Mouse (Mus musculus) lung, postnatal 0 days (tissue): ENCODE measurements at regions not wholly inside any gene's neighbourhood (a gene's known extent, or its start where the extent isn't known, plus 50 kb on each side); places are given as distances from the start of the nearest gene placed in this dataset.
A peak's percentile ranks its signal among the peaks of the same experiment; 100 is the strongest.

Source experiments
- ATAC-seq: fragments of 200-750 bp; cut with Nextera tagmentation; 2 replicates; pipeline ENCODE4 v1.8.0; 2017; ENCODE audit warnings: moderate library complexity
- DNase-seq: peaks from one replicate; pipeline ENCODE4 v3.0.0-alpha.2; 2016; ENCODE audit warnings: low spot score
- H3K27ac ChIP-seq: fragments of 300-500 bp; sonication (generic); 2 replicates; pipeline ENCODE4 v1.5.1; 2014; ENCODE audit warnings: antibody characterized with exemption, mild to moderate bottlenecking, low read length, mixed read lengths
- H3K27me3 ChIP-seq: fragments of 300-500 bp; sonication (generic); replicated peaks from 2 replicates; pipeline ENCODE4 v1.6.1; 2014; ENCODE audit warnings: low read length, mixed read lengths; ENCODE audit not compliant: insufficient read depth
- H3K36me3 ChIP-seq: fragments of 300-500 bp; sonication (generic); 2 replicates; pipeline ENCODE4 v1.6.1; 2014; ENCODE audit warnings: low read length, mixed read lengths; ENCODE audit not compliant: insufficient read depth
- H3K4me1 ChIP-seq: fragments of 300-500 bp; sonication (generic); 2 replicates; pipeline ENCODE4 v1.6.1; 2014; ENCODE audit warnings: antibody characterized with exemption, low read depth, low read length, mixed read lengths; ENCODE audit not compliant: insufficient read depth
- H3K4me2 ChIP-seq: fragments of 300-500 bp; sonication (generic); replicated peaks from 2 replicates; pipeline ENCODE4 v1.6.1; 2014; ENCODE audit warnings: low read depth, mild to moderate bottlenecking, low read length, moderate library complexity, mixed read lengths
- H3K4me3 ChIP-seq: fragments of 300-500 bp; sonication (generic); 2 replicates; pipeline ENCODE4 v1.5.1; 2014; ENCODE audit warnings: low read depth, low read length
- H3K9ac ChIP-seq: fragments of 300-500 bp; sonication (generic); replicated peaks from 2 replicates; pipeline ENCODE4 v1.6.1; 2014; ENCODE audit warnings: low read depth, mild to moderate bottlenecking
- H3K9me3 ChIP-seq: fragments of 300-500 bp; sonication (generic); 2 replicates; pipeline ENCODE4 v1.6.1; 2016; ENCODE audit warnings: low read length, mixed read lengths
- CTCF ChIP-seq: IDR thresholded peaks from 2 replicates; pipeline ENCODE4 v1.5.1; 2016; ENCODE audit warnings: antibody characterized with exemption, mild to moderate bottlenecking
- EP300 ChIP-seq: IDR thresholded peaks from 2 replicates; pipeline ENCODE4 v1.6.1; 2016; ENCODE audit warnings: antibody characterized with exemption, mild to moderate bottlenecking, control low read depth
- WGBS: fragments of 180-500 bp; shearing (Covaris S2); extraction: QIAGEN DNeasy Blood & Tissue Kit; methylation state at CpG from one replicate; pipeline ENCODE4 v1.1.7; 2014; 5-methylcytosine and 5-hydroxymethylcytosine counted together

- Histone ChIP-seq H3K27ac (no peak overlapping the region), H3K9ac (no peak overlapping the region), H3K4me1 (no peaks in the 10 kb centered on the region; the same call in 1 of the 2 replicates), H3K4me3 (no peak overlapping the region), H3K36me3 (no peaks in the 10 kb centered on the region), H3K9me3 (no peaks in the 10 kb centered on the region), H3K27me3 (no peaks in the 10 kb centered on the region), H3K4me2 (no peak overlapping the region)
- DNase-seq (peak; percentile 28), ATAC-seq (no peak)
- TF ChIP-seq CTCF (no peak), EP300 (no peak)
- 10% methylated on average over 5 of the region's 5 CpGs for WGBS
Measured at GRCm38 (mm10) chr10:98741398-98741797, 172.8 kb upstream of the Atp2b1 start.

- Histone ChIP-seq H3K27me3 (no peaks in the 10 kb centered on the region), H3K4me3 (no peak overlapping the region), H3K4me1 (no peaks in the 10 kb centered on the region; the same call in 1 of the 2 replicates), H3K9me3 (no peaks in the 10 kb centered on the region), H3K36me3 (no peaks in the 10 kb centered on the region), H3K27ac (no peak overlapping the region), H3K9ac (no peak overlapping the region), H3K4me2 (no peak overlapping the region)
- TF ChIP-seq CTCF: no peak
- TF ChIP-seq EP300: no peak
- WGBS: 60% methylated on average over 16 of the region's 16 CpGs
- ATAC-seq (no peak), DNase-seq (no peak)
Measured at GRCm38 (mm10) chr10:98742822-98743605, 171.2 kb upstream of the Atp2b1 start.

- no peak for TF ChIP-seq CTCF
- TF ChIP-seq EP300: peak; percentile 50; the same call in 1 of the 2 replicates
- peak; percentile 85 for DNase-seq
- Histone ChIP-seq H3K4me2 (no peak overlapping the region), H3K4me3 (no peak overlapping the region), H3K36me3 (no peaks in the 10 kb centered on the region), H3K9me3 (no peaks in the 10 kb centered on the region), H3K4me1 (no peaks in the 10 kb centered on the region; the same call in 1 of the 2 replicates), H3K9ac (no peak overlapping the region), H3K27me3 (no peaks in the 10 kb centered on the region), H3K27ac (no peak overlapping the region)
- peak; percentile 73 for ATAC-seq
- 22% methylated on average over 6 of the region's 6 CpGs for WGBS
Measured at GRCm38 (mm10) chr10:98744246-98744645, 170.0 kb upstream of the Atp2b1 start.

- TF ChIP-seq EP300 (no peak), CTCF (no peak)
- H3K4me3 ChIP-seq: no peak overlapping the region
- 49% methylated on average over 6 of the region's 6 CpGs for WGBS
- no peak overlapping the region for H3K4me2 ChIP-seq
- no peak for ATAC-seq
- H3K9me3 ChIP-seq: no peaks in the 10 kb centered on the region
- H3K36me3 ChIP-seq: no peaks in the 10 kb centered on the region
- H3K27me3 ChIP-seq: no peaks in the 10 kb centered on the region
- H3K4me1 ChIP-seq: no peaks in the 10 kb centered on the region; the same call in 1 of the 2 replicates
- DNase-seq: no peak
- no peak overlapping the region for H3K9ac ChIP-seq
- H3K27ac ChIP-seq: no peak overlapping the region
Measured at GRCm38 (mm10) chr10:98744662-98745061, 169.5 kb upstream of the Atp2b1 start.

- H3K4me2 ChIP-seq: no peak overlapping the region
- H3K4me1 ChIP-seq: no peaks in the 10 kb centered on the region; the same call in 1 of the 2 replicates
- 69% methylated on average over 2 of the region's 2 CpGs for WGBS
- no peak overlapping the region for H3K27ac ChIP-seq
- H3K4me3 ChIP-seq: no peak overlapping the region
- DNase-seq (no peak), ATAC-seq (no peak)
- H3K36me3 ChIP-seq: no peaks in the 10 kb centered on the region
- H3K27me3 ChIP-seq: no peaks in the 10 kb centered on the region
- no peaks in the 10 kb centered on the region for H3K9me3 ChIP-seq
- TF ChIP-seq CTCF (no peak), EP300 (no peak)
- H3K9ac ChIP-seq: no peak overlapping the region
Measured at GRCm38 (mm10) chr10:98745409-98745808, 168.8 kb upstream of the Atp2b1 start.

- no peak overlapping the region for H3K27ac ChIP-seq
- H3K9me3 ChIP-seq: no peaks in the 10 kb centered on the region
- H3K4me1 ChIP-seq: no peaks in the 10 kb centered on the region; the same call in 1 of the 2 replicates
- WGBS: 85% methylated on average over 5 of the region's 5 CpGs
- no peak overlapping the region for H3K9ac ChIP-seq
- H3K4me3 ChIP-seq: no peak overlapping the region
- no peak for TF ChIP-seq EP300
- TF ChIP-seq CTCF: no peak
- no peak overlapping the region for H3K4me2 ChIP-seq
- ATAC-seq (no peak), DNase-seq (no peak)
- H3K27me3 ChIP-seq: no peaks in the 10 kb centered on the region
- H3K36me3 ChIP-seq: no peaks in the 10 kb centered on the region
Measured at GRCm38 (mm10) chr10:98745861-98746260, 168.3 kb upstream of the Atp2b1 start.
